Mouse (Mus musculus) lung, adult 2 months (tissue): ENCODE data around the gene Ppp4r4. TPM values are rescaled to one million over a fixed set of nuclear protein-coding genes. Genes with fewer than 3 reads are reported as not detected.
"Not testable (repeated sequence)": the region's sequence is repeated elsewhere in the genome, so short reads cannot be mapped to it uniquely, and the experiment has no call there.

Experiments used
- DNase-seq: peaks from one replicate; pipeline ENCODE4 v3.0.0; 2022
- H3K4me1 ChIP-seq: fragments of 200-500 bp; 2 replicates; pipeline ENCODE4 v1.6.1; 2011; ENCODE audit warnings: low read length; ENCODE audit not compliant: control insufficient read depth, insufficient read depth
- H3K4me3 ChIP-seq: fragments of 200-500 bp; replicated peaks from 2 replicates; pipeline ENCODE3; 2011; ENCODE audit warnings: low read depth, mild to moderate bottlenecking, control low read depth, low read length; ENCODE audit errors: extremely low read depth
- CTCF ChIP-seq: fragments of 200-500 bp; IDR thresholded peaks from 2 replicates; pipeline ENCODE4 v1.5.1; 2011; ENCODE audit warnings: mild to moderate bottlenecking, low read length, control low read depth; ENCODE audit not compliant: insufficient read depth
- POLR2A ChIP-seq: fragments of 200-500 bp; IDR thresholded peaks from 2 replicates; pipeline ENCODE4 v1.6.1; 2011; ENCODE audit warnings: low read depth, mild to moderate bottlenecking, control low read depth, low read length, borderline replicate concordance; ENCODE audit errors: extremely low read depth
- WGBS: fragments of 180-500 bp; shearing (Covaris S2); methylation state at CpG from one replicate; pipeline ENCODE4 v1.1.7; 2018; 5-methylcytosine and 5-hydroxymethylcytosine counted together
- polyA plus RNA-seq: library from polyadenylated mRNA; depleted of rRNA; stranded (reverse); fragments of >200 nt; gene quantifications from 2 replicates; pipeline ENCODE4 v1.2.3, GENCODE M21; 2012; rRNA removed

Ppp4r4 gene
- 3.1 and 4.3 TPM in 2 replicates for polyA plus RNA-seq

- WGBS = 1% methylated on average over 71 of the region's 74 CpGs
- TF ChIP-seq POLR2A (no peak), CTCF (no peak)
These were observed at the start of gene Ppp4r4 for GRCm38 (mm10) chr12:103532020-103532648. Gene Ppp4r4 (plus strand): TSS chr12:103532283.

DNA sequence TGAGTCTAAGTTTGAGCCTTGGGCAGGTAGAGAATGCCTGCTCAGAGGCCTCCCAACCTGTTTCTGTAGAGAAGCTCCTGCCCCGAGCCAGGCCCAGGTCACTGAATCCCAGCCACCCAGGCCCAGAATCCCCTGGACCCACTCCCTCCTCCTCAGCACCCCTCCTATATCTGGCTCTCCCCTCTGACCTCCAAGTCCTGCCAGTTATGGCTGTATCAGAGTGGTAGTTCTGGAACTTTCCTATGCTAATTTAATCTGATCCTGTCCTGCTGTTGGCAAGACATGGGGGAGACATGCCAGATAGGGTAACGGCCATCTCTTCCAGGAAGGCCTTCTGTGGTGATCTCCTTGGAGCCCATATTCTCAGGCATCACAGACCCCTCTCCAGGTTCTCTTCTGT, 49.3 kb upstream of the Ppp4r4 start:
- TF ChIP-seq CTCF = no peak
- no peak for TF ChIP-seq POLR2A
- no peak for DNase-seq
- H3K4me1 ChIP-seq = no peaks in the 10 kb centered on the region; the same call in 1 of the 2 replicates
- H3K4me3 ChIP-seq = no peak overlapping the region
- 72% methylated on average over 2 of the region's 2 CpGs for WGBS

More at GRCm38 (mm10) chr12:103532020-103532648, at the start of gene Ppp4r4:
- Histone ChIP-seq H3K4me1 (0 out of 2 replicates have a peak, but pooled peaks cover 3% of the 10 kb centered on the region), H3K4me3 (peak within 1 kb of the TSS; percentile 71)
- peak; percentile 92 for DNase-seq

GRCm38 (mm10) chr12:103484200-103484972, 47.7 kb upstream of the Ppp4r4 start:
- not testable (repeated sequence) for H3K4me3 ChIP-seq, DNase-seq, H3K4me1 ChIP-seq
- WGBS = 74% methylated on average over 9 of the region's 9 CpGs

- DNase-seq = no peak
- TF ChIP-seq CTCF = no peak
- no peak for TF ChIP-seq POLR2A
- WGBS = 82% methylated on average over 1 of the region's 1 CpGs
- Histone ChIP-seq H3K4me1 (no peaks in the 10 kb centered on the region; the same call in 1 of the 2 replicates), H3K4me3 (no peak overlapping the region)
These were observed 45.4 kb upstream of the Ppp4r4 start for GRCm38 (mm10) chr12:103486726-103487125.

DNA sequence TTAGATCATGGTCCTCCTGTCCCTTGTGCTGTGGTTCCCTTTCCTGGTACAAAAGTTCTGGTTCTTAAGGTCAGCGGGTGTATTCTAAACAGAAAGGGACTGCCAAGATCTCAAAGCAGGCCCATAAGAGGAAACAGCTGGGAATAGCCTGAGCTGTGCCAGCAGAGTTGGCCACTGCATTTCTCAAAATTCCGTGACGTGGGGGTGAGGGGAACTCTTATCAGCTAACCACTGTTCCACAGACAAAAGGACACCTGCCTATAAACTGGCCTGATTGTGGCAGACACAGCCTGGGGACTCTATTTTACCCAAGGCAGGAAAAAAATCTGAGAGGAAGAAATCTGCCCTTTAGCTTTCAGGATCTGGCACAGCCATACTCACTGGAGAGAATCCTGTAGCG, 44.8 kb upstream of the Ppp4r4 start:
- 22% methylated on average over 4 of the region's 4 CpGs for WGBS
- no peak overlapping the region for H3K4me3 ChIP-seq
- no peaks in the 10 kb centered on the region; the same call in 1 of the 2 replicates for H3K4me1 ChIP-seq
- no peak for DNase-seq
- TF ChIP-seq POLR2A (no peak), CTCF (no peak)

DNA sequence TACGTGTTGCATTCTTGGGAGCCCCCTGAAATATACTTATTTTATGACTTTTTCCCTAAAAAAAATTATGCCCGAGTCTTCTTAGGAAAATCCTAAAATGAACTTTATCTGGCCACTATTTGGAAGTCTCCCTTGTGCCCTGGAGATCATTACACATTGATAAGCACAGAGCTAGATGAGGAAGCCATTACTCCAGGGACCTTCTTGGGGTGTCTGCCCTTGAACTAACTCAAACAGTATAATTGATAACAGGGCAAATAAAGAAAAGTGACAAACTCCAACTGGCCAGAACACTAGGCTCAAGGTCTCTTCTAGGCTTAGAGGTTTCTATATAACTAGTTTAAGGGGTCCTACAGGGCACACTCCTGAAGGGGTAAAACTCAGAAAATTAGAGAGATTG, 44.3 kb upstream of the Ppp4r4 start:
- TF ChIP-seq CTCF (no peak), POLR2A (no peak)
- H3K4me3 ChIP-seq = no peak overlapping the region
- no peak for DNase-seq
- whole genome bisulfite sequencing = 55% methylated on average over 2 of the region's 2 CpGs
- no peaks in the 10 kb centered on the region; the same call in 1 of the 2 replicates for H3K4me1 ChIP-seq

- 61% methylated on average over 3 of the region's 3 CpGs for WGBS
- H3K4me3 ChIP-seq = no peak overlapping the region
- no peak for DNase-seq
- H3K4me1 ChIP-seq = no peaks in the 10 kb centered on the region; the same call in 1 of the 2 replicates
- TF ChIP-seq POLR2A (no peak), CTCF (no peak)
These were observed 40.9 kb upstream of the Ppp4r4 start for GRCm38 (mm10) chr12:103491091-103491730.

DNA sequence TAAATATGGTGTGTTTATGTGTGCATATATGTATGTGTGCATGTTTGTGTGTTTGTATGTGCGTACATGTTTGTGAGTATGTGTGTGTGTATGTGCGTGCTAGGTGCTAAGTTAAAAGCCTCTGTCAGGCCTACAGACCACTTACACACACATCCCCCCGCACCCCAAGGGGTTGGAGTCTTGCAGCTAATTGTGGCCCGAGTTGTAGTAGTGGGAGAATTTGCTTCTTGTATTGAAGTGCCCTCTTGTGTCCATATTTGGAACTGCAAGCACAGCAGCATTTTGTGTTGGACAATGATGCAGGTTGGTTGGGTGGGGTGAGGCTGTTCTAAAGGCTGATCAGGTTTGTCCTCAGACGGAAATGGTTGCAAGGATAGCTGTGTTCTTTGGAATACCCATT, 39.3 kb upstream of the Ppp4r4 start:
- 27% methylated on average over 5 of the region's 5 CpGs for WGBS
- Histone ChIP-seq H3K4me3 (no peak overlapping the region), H3K4me1 (no peaks in the 10 kb centered on the region)
- peak; percentile 48 for TF ChIP-seq CTCF
- no peak for TF ChIP-seq POLR2A
- DNase-seq = peak; percentile 65

DNA sequence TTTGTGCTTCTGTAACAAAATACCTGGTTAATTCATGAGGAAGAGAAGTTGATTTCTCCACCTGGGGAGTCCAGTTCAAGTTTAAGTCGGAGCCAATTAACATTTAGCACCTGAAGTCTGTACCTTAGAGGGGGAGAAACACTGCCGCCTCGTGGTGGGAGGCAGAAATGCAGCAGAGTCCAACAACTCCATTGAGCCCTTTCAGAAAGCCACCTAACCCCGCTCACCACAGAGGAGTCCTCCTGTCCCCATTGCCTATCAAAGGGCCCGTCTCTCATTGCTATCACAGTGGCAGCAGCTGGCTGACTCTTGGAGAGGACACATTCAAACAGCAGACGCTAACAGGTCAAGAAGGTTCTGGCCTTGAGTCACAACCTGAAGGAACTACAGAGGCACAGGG, 37.6 kb upstream of the Ppp4r4 start:
- H3K4me1 ChIP-seq = no peaks in the 10 kb centered on the region
- peak; percentile 61 for DNase-seq
- TF ChIP-seq CTCF (peak; percentile 84), POLR2A (no peak)
- WGBS = 24% methylated on average over 6 of the region's 6 CpGs
- no peak overlapping the region for H3K4me3 ChIP-seq

DNA sequence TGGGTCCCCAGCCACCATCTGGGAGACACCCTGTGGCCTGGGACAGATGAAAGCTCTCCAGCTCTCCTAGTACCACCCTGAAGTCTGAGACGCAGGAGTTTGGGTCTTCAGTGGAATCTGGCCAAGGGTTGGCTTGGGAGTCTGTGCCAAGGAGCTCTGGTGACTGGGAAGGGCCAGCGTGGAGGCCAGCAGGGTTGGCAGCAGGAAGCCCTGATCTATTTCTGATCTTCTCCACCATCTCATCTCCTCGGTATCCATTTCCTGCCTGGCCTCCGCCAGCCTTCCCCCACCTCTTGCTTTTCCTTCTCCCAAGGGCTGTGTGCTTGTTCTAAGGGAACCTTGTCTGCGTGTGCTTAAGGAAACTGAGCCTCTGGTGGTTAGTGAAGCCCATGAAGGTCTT, 33.3 kb upstream of the Ppp4r4 start:
- Histone ChIP-seq H3K4me3 (no peak overlapping the region), H3K4me1 (no peaks in the 10 kb centered on the region)
- TF ChIP-seq POLR2A (no peak), CTCF (no peak)
- no peak for DNase-seq
- WGBS = 44% methylated on average over 5 of the region's 5 CpGs
